Mouse (Mus musculus) heart, postnatal 0 days (tissue): ENCODE results near the gene Rfng. TPM values are rescaled to one million over a fixed set of nuclear protein-coding genes. Genes with fewer than 3 reads are reported as not detected.
"Not testable (repeated sequence)": the region's sequence is repeated elsewhere in the genome, so short reads cannot be mapped to it uniquely, and the experiment has no call there.

ENCODE experiments used
- ATAC-seq: fragments of 200-750 bp; cut with Nextera tagmentation; 2 replicates; pipeline ENCODE4 v1.8.0; 2017; ENCODE audit warnings: low read depth, moderate number of reproducible peaks, moderate library complexity; ENCODE audit not compliant: insufficient read depth
- DNase-seq: peaks from one replicate; pipeline ENCODE4 v3.0.0-alpha.2; 2016; ENCODE audit warnings: low spot score
- H3K27ac ChIP-seq: fragments of 300-500 bp; sonication (generic); 2 replicates; pipeline ENCODE4 v1.5.1; 2014; ENCODE audit warnings: low read depth, mild to moderate bottlenecking
- H3K27me3 ChIP-seq: fragments of 300-500 bp; sonication (generic); 2 replicates; pipeline ENCODE4 v1.6.1; 2014; ENCODE audit warnings: low read length, mixed read lengths; ENCODE audit not compliant: control insufficient read depth, insufficient read depth
- H3K36me3 ChIP-seq: fragments of 300-500 bp; sonication (generic); replicated peaks from 2 replicates; pipeline ENCODE4 v1.6.1; 2014; ENCODE audit warnings: low read length, mixed read lengths; ENCODE audit not compliant: control insufficient read depth, insufficient read depth
- H3K4me1 ChIP-seq: fragments of 300-500 bp; sonication (generic); 2 replicates; pipeline ENCODE4 v1.6.1; 2014; ENCODE audit warnings: antibody characterized with exemption; ENCODE audit not compliant: control insufficient read depth, insufficient read depth
- H3K4me2 ChIP-seq: fragments of 300-500 bp; sonication (generic); 2 replicates; pipeline ENCODE4 v1.6.1; 2014; ENCODE audit warnings: low read depth, mild to moderate bottlenecking, low read length, moderate library complexity
- H3K4me3 ChIP-seq: fragments of 300-500 bp; sonication (generic); 2 replicates; pipeline ENCODE4 v1.5.1; 2014; ENCODE audit warnings: low read depth, low read length
- H3K9ac ChIP-seq: fragments of 300-500 bp; sonication (generic); replicated peaks from 2 replicates; pipeline ENCODE4 v1.6.1; 2014; ENCODE audit warnings: low read depth, low read length, mixed read lengths
- H3K9me3 ChIP-seq: fragments of 300-500 bp; sonication (generic); replicated peaks from 2 replicates; pipeline ENCODE4 v1.6.1; 2016; ENCODE audit warnings: low read length; ENCODE audit not compliant: control insufficient read depth
- CTCF ChIP-seq: IDR thresholded peaks from 2 replicates; pipeline ENCODE4 v1.5.1; 2016; ENCODE audit warnings: antibody characterized with exemption, control low read depth, low read depth
- EP300 ChIP-seq: IDR thresholded peaks from 2 replicates; pipeline ENCODE4 v1.6.1; 2016; ENCODE audit warnings: antibody characterized with exemption, low read depth
- WGBS: fragments of 180-500 bp; shearing (Covaris S2); extraction: QIAGEN DNeasy Blood & Tissue Kit; methylation state at CpG from one replicate; pipeline ENCODE4 v1.1.7; 2014; 5-methylcytosine and 5-hydroxymethylcytosine counted together
- polyA plus RNA-seq: library from polyadenylated mRNA; unstranded; fragments of >200 nt; fragmentation: Nextera tagmentation; extraction: Ambion mirVana; gene quantifications from 2 replicates; pipeline ENCODE4 v1.2.1, GENCODE M21; 2015
- total RNA-seq: library from RNA; depleted of rRNA; stranded (reverse); fragments of >200 nt; gene quantifications from 2 replicates; pipeline ENCODE4 v1.2.3, GENCODE M21; 2014; ENCODE audit warnings: low replicate concordance

Rfng gene
- total and polyA plus RNA-seq, 2 experiments from 2014 or later: 14.5 to 15.3 TPM

GRCm38 (mm10) chr11:120789355-120789754 lies 5.3 kb upstream of the Rfng start:
- no peak for DNase-seq
- H3K9me3 ChIP-seq: no peaks in the 10 kb centered on the region
- peaks cover 67% of the 10 kb centered on the region for H3K36me3 ChIP-seq
- no peak overlapping the region for H3K4me3 ChIP-seq
- whole genome bisulfite sequencing: 87% methylated on average over 4 of the region's 4 CpGs
- ATAC-seq: no peak
- no peaks in the 10 kb centered on the region for H3K27me3 ChIP-seq
- no peak overlapping the region for H3K4me2 ChIP-seq
- no peak for TF ChIP-seq EP300
- TF ChIP-seq CTCF: no peak
- H3K4me1 ChIP-seq: peaks cover 8% of the 10 kb centered on the region
- H3K27ac ChIP-seq: no peak overlapping the region
- H3K9ac ChIP-seq: no peak overlapping the region

- not testable (repeated sequence) for H3K27me3 ChIP-seq, H3K4me3 ChIP-seq, H3K9ac ChIP-seq, H3K9me3 ChIP-seq, ATAC-seq, H3K4me2 ChIP-seq, DNase-seq, H3K27ac ChIP-seq
- peaks cover 11% of the 10 kb centered on the region for H3K4me1 ChIP-seq
- peaks cover 63% of the 10 kb centered on the region for H3K36me3 ChIP-seq
- WGBS: 80% methylated on average over 9 of the region's 10 CpGs
These were observed 4.5 kb upstream of the Rfng start for GRCm38 (mm10) chr11:120788460-120788859.

GRCm38 (mm10) chr11:120785145-120785544 lies 1.1 kb upstream of the Rfng start:
- Histone ChIP-seq H3K9ac (peak overlapping the region; percentile 84), H3K4me2 (peak overlapping the region; percentile 95), H3K4me3 (peak overlapping the region; percentile 80), H3K27me3 (no peaks in the 10 kb centered on the region), H3K27ac (no peak overlapping the region), H3K4me1 (peaks cover 13% of the 10 kb centered on the region), H3K9me3 (no peaks in the 10 kb centered on the region), H3K36me3 (peaks cover 51% of the 10 kb centered on the region)
- WGBS: 40% methylated on average over 9 of the region's 9 CpGs
- no peak for DNase-seq
- TF ChIP-seq EP300: no peak
- TF ChIP-seq CTCF: no peak
- ATAC-seq: no peak

- peaks cover 13% of the 10 kb centered on the region for H3K4me1 ChIP-seq
- no peak for ATAC-seq
- peak overlapping the region; percentile 84 for H3K9ac ChIP-seq
- H3K9me3 ChIP-seq: no peaks in the 10 kb centered on the region
- peaks cover 38% of the 10 kb centered on the region for H3K36me3 ChIP-seq
- peak overlapping the region; percentile 21 for H3K27ac ChIP-seq
- peak overlapping the region; percentile 95 for H3K4me2 ChIP-seq
- TF ChIP-seq EP300 (no peak), CTCF (no peak)
- peak overlapping the region; percentile 80 for H3K4me3 ChIP-seq
- no peaks in the 10 kb centered on the region for H3K27me3 ChIP-seq
- DNase-seq: peak; percentile 11
- WGBS: 2% methylated on average over 35 of the region's 42 CpGs
These were observed 462 bp downstream of the Rfng start for GRCm38 (mm10) chr11:120783426-120784063.

GRCm38 (mm10) chr11:120781361-120781760 lies 2.6 kb downstream of the Rfng start:
- H3K9me3 ChIP-seq, DNase-seq, H3K27ac ChIP-seq, H3K27me3 ChIP-seq, ATAC-seq, H3K9ac ChIP-seq, H3K4me2 ChIP-seq, H3K4me3 ChIP-seq: not testable (repeated sequence)
- 91% methylated on average over 6 of the region's 6 CpGs for WGBS
- Histone ChIP-seq H3K36me3 (peaks cover 19% of the 10 kb centered on the region; the same call in 1 of the 2 replicates), H3K4me1 (peaks cover 13% of the 10 kb centered on the region)

GRCm38 (mm10) chr11:120779876-120780275 lies 4.1 kb downstream of the Rfng start:
- no peak for ATAC-seq
- WGBS: 94% methylated on average over 1 of the region's 1 CpGs
- H3K27me3 ChIP-seq: no peaks in the 10 kb centered on the region

More at GRCm38 (mm10) chr11:120779876-120780275, 4.1 kb downstream of the Rfng start:
- TF ChIP-seq CTCF (no peak), EP300 (no peak)
- no peak overlapping the region for H3K9ac ChIP-seq
- peaks cover 7% of the 10 kb centered on the region for H3K4me1 ChIP-seq
- H3K4me2 ChIP-seq: no peak overlapping the region
- H3K27ac ChIP-seq: no peak overlapping the region
- DNase-seq: no peak
- peaks cover 19% of the 10 kb centered on the region; the same call in 1 of the 2 replicates for H3K36me3 ChIP-seq
- H3K4me3 ChIP-seq: no peak overlapping the region
- no peaks in the 10 kb centered on the region for H3K9me3 ChIP-seq
